Mouse (Mus musculus) cerebellum, postnatal 4 days (tissue): ENCODE results near the gene Hrh2.

Experiments used
- DNase-seq, 2 experiments: peaks; one replicate each; pipeline ENCODE4 v3.0.0; 2022; ENCODE audit warnings: low spot score in 2 of 2, mixed read lengths in 1 of 2

The Hrh2 gene

GRCm38 (mm10) chr13:54192021-54192481 is at the start of gene Hrh2:
Gene Hrh2, plus strand, starts transcription at chr13:54192129.
- no peak for DNase-seq

- no peak for DNase-seq
Observed at GRCm38 (mm10) chr13:54143788-54144187, 48.1 kb upstream of the Hrh2 start.

GRCm38 (mm10) chr13:54144624-54145023 is 47.3 kb upstream of the Hrh2 start:
- no peak for DNase-seq

- no peak for DNase-seq
Observed at GRCm38 (mm10) chr13:54147328-54147727, 44.6 kb upstream of the Hrh2 start.

- DNase-seq = no peak
Observed at GRCm38 (mm10) chr13:54152421-54152820, 39.5 kb upstream of the Hrh2 start.

GRCm38 (mm10) chr13:54152911-54153310 is 39.0 kb upstream of the Hrh2 start:
- no peak for DNase-seq

- DNase-seq = no peak
Observed at GRCm38 (mm10) chr13:54153672-54154218, 38.2 kb upstream of the Hrh2 start.

GRCm38 (mm10) chr13:54155822-54156221 is 36.1 kb upstream of the Hrh2 start:
- no peak for DNase-seq

- no peak for DNase-seq
Observed at GRCm38 (mm10) chr13:54159256-54159655, 32.7 kb upstream of the Hrh2 start.

GRCm38 (mm10) chr13:54159756-54160155 is 32.2 kb upstream of the Hrh2 start:
- no peak for DNase-seq

GRCm38 (mm10) chr13:54160546-54160945 is 31.4 kb upstream of the Hrh2 start:
- DNase-seq = no peak

- DNase-seq = no peak
Observed at GRCm38 (mm10) chr13:54161514-54161913, 30.4 kb upstream of the Hrh2 start.

GRCm38 (mm10) chr13:54163363-54163762 is 28.6 kb upstream of the Hrh2 start:
- no peak for DNase-seq

GRCm38 (mm10) chr13:54164462-54164861 is 27.5 kb upstream of the Hrh2 start:
- DNase-seq = no peak

- DNase-seq = no peak
Observed at GRCm38 (mm10) chr13:54165066-54165465, 26.9 kb upstream of the Hrh2 start.

- DNase-seq = no peak
Observed at GRCm38 (mm10) chr13:54165765-54166164, 26.2 kb upstream of the Hrh2 start.

GRCm38 (mm10) chr13:54167036-54167435 is 24.9 kb upstream of the Hrh2 start:
- no peak for DNase-seq

GRCm38 (mm10) chr13:54168675-54169074 is 23.3 kb upstream of the Hrh2 start:
- DNase-seq = no peak

- DNase-seq = no peak
Observed at GRCm38 (mm10) chr13:54170288-54170687, 21.6 kb upstream of the Hrh2 start.

GRCm38 (mm10) chr13:54171346-54171745 is 20.6 kb upstream of the Hrh2 start:
- DNase-seq = no peak

- DNase-seq = no peak
Observed at GRCm38 (mm10) chr13:54171761-54172160, 20.2 kb upstream of the Hrh2 start.

GRCm38 (mm10) chr13:54173941-54174340 is 18.0 kb upstream of the Hrh2 start:
- no peak for DNase-seq

- DNase-seq = no peak
Observed at GRCm38 (mm10) chr13:54174703-54175102, 17.2 kb upstream of the Hrh2 start.

- DNase-seq = no peak
Observed at GRCm38 (mm10) chr13:54175426-54175825, 16.5 kb upstream of the Hrh2 start.
